Mouse (Mus musculus) limb, embryonic 12.5 days (tissue): ENCODE data around the gene Gpatch4. TPM values are rescaled to one million over a fixed set of nuclear protein-coding genes. Genes with fewer than 3 reads are reported as not detected.

Experiments
- ATAC-seq: fragments of 200-750 bp; cut with Nextera tagmentation; 2 replicates; pipeline ENCODE4 v1.8.0; 2017; ENCODE audit warnings: low read depth, moderate TSS enrichment; ENCODE audit not compliant: insufficient number of reproducible peaks, insufficient read depth, low FRiP score, low TSS enrichment
- H3K27ac ChIP-seq: fragments of 300-500 bp; sonication (generic); 2 replicates; pipeline ENCODE4 v1.5.1; 2016; ENCODE audit warnings: mild to moderate bottlenecking, moderate library complexity
- H3K27me3 ChIP-seq: fragments of 300-500 bp; sonication (generic); 2 replicates; pipeline ENCODE4 v1.6.1; 2016; ENCODE audit warnings: mild to moderate bottlenecking, moderate library complexity
- H3K36me3 ChIP-seq: fragments of 300-500 bp; sonication (generic); 2 replicates; pipeline ENCODE4 v1.6.1; 2016; ENCODE audit warnings: mild to moderate bottlenecking, moderate library complexity
- H3K4me1 ChIP-seq: fragments of 300-500 bp; sonication (generic); replicated peaks from 2 replicates; pipeline ENCODE4 v1.6.1; 2016
- H3K4me2 ChIP-seq: fragments of 300-500 bp; sonication (generic); 2 replicates; pipeline ENCODE4 v1.6.1; 2016; ENCODE audit warnings: mild to moderate bottlenecking, moderate library complexity
- H3K4me3 ChIP-seq: fragments of 300-500 bp; sonication (generic); replicated peaks from 2 replicates; pipeline ENCODE4 v1.5.1; 2016; ENCODE audit warnings: mild to moderate bottlenecking
- H3K9ac ChIP-seq: fragments of 300-500 bp; sonication (generic); replicated peaks from 2 replicates; pipeline ENCODE4 v1.6.1; 2016; ENCODE audit warnings: mild to moderate bottlenecking, moderate library complexity
- H3K9me3 ChIP-seq: fragments of 300-500 bp; sonication (generic); 2 replicates; pipeline ENCODE4 v1.6.1; 2016; ENCODE audit warnings: mild to moderate bottlenecking, moderate library complexity
- WGBS: fragments of 180-500 bp; shearing (Covaris S2); methylation state at CpG from one replicate; pipeline ENCODE4 v1.1.7; 2016; 5-methylcytosine and 5-hydroxymethylcytosine counted together
- polyA plus RNA-seq: library from polyadenylated mRNA; unstranded; fragments of >200 nt; fragmentation: Nextera tagmentation; extraction: Ambion mirVana; gene quantifications from 2 replicates; pipeline ENCODE4 v1.2.1, GENCODE M21; 2016

Gene Gpatch4
- polyA plus RNA-seq, 1 experiment from 2014 or later: 30.8 TPM

GRCm38 (mm10) chr3:88005822-88006786 is 36.8 kb upstream of the Gpatch4 start:
- no peak for ATAC-seq
- Histone ChIP-seq H3K9me3 (peaks cover 12% of the 10 kb centered on the region), H3K9ac (no peak overlapping the region), H3K4me3 (no peak overlapping the region), H3K27ac (no peak overlapping the region), H3K4me1 (no peaks in the 10 kb centered on the region), H3K27me3 (peaks cover 60% of the 10 kb centered on the region), H3K36me3 (no peaks in the 10 kb centered on the region), H3K4me2 (no peak overlapping the region)
- WGBS: 72% methylated on average over 18 of the region's 18 CpGs

- Histone ChIP-seq H3K4me2 (no peak overlapping the region), H3K4me3 (no peak overlapping the region), H3K27ac (no peak overlapping the region), H3K4me1 (no peaks in the 10 kb centered on the region), H3K27me3 (peaks cover 29% of the 10 kb centered on the region), H3K9me3 (0 out of 2 replicates have a peak, but pooled peaks cover 5% of the 10 kb centered on the region), H3K36me3 (no peaks in the 10 kb centered on the region), H3K9ac (no peak overlapping the region)
- ATAC-seq: no peak
- 11% methylated on average over 6 of the region's 6 CpGs for WGBS
Measured at GRCm38 (mm10) chr3:88010634-88011265, 32.2 kb upstream of the Gpatch4 start.

GRCm38 (mm10) chr3:88022322-88023191 is 20.4 kb upstream of the Gpatch4 start:
- H3K27ac ChIP-seq: no peak overlapping the region
- WGBS: under 1% methylated on average over 65 of the region's 66 CpGs
- ATAC-seq: peak; percentile 78

GRCm38 (mm10) chr3:88023192-88024074 is 19.5 kb upstream of the Gpatch4 start:
- no peaks in the 10 kb centered on the region for H3K36me3 ChIP-seq
- peaks cover 80% of the 10 kb centered on the region for H3K27me3 ChIP-seq
- H3K4me2 ChIP-seq: peak overlapping the region; percentile 95
- H3K4me1 ChIP-seq: peaks cover 18% of the 10 kb centered on the region
- H3K9ac ChIP-seq: peak overlapping the region; percentile 44; the same call in 1 of the 2 replicates
- H3K4me3 ChIP-seq: peak overlapping the region; percentile 52
- H3K27ac ChIP-seq: no peak overlapping the region
- peaks cover 7% of the 10 kb centered on the region for H3K9me3 ChIP-seq
- ATAC-seq: peak; percentile 66; the same call in 1 of the 2 replicates
- under 1% methylated on average over 81 of the region's 81 CpGs for WGBS

More at GRCm38 (mm10) chr3:88022322-88023191, 20.4 kb upstream of the Gpatch4 start:
- H3K4me3 ChIP-seq: peak overlapping the region; percentile 52
- no peaks in the 10 kb centered on the region for H3K9me3 ChIP-seq
- H3K27me3 ChIP-seq: peaks cover 84% of the 10 kb centered on the region
- H3K9ac ChIP-seq: peak overlapping the region; percentile 44; the same call in 1 of the 2 replicates
- H3K4me2 ChIP-seq: peak overlapping the region; percentile 95
- peaks cover 18% of the 10 kb centered on the region for H3K4me1 ChIP-seq
- no peaks in the 10 kb centered on the region for H3K36me3 ChIP-seq

GRCm38 (mm10) chr3:88026823-88027222 is 16.1 kb upstream of the Gpatch4 start:
- WGBS: 64% methylated on average over 7 of the region's 7 CpGs
- Histone ChIP-seq H3K4me2 (no peak overlapping the region), H3K9ac (no peak overlapping the region), H3K27ac (no peak overlapping the region), H3K9me3 (peaks cover 9% of the 10 kb centered on the region), H3K36me3 (no peaks in the 10 kb centered on the region), H3K4me1 (peaks cover 18% of the 10 kb centered on the region), H3K27me3 (peaks cover 86% of the 10 kb centered on the region), H3K4me3 (no peak overlapping the region)
- no peak for ATAC-seq

- no peak for ATAC-seq
Measured at GRCm38 (mm10) chr3:88027434-88028186, 15.3 kb upstream of the Gpatch4 start, which contains the start of gene Hapln2. TSS of gene Hapln2 (minus strand) at chr3:88027583.

GRCm38 (mm10) chr3:88030608-88031395 is 12.1 kb upstream of the Gpatch4 start:
- 16% methylated on average over 19 of the region's 19 CpGs for WGBS

More at GRCm38 (mm10) chr3:88027434-88028186, 15.3 kb upstream of the Gpatch4 start, which contains the start of gene Hapln2:
- peaks cover 86% of the 10 kb centered on the region for H3K27me3 ChIP-seq
- H3K27ac ChIP-seq: no peak within 1 kb of the TSS
- WGBS: 59% methylated on average over 5 of the region's 5 CpGs
- H3K9ac ChIP-seq: no peak within 1 kb of the TSS
- peaks cover 9% of the 10 kb centered on the region for H3K9me3 ChIP-seq
- H3K36me3 ChIP-seq: no peaks in the 10 kb centered on the region
- H3K4me2 ChIP-seq: no peak within 1 kb of the TSS
- H3K4me3 ChIP-seq: no peak within 1 kb of the TSS
- H3K4me1 ChIP-seq: peaks cover 14% of the 10 kb centered on the region

GRCm38 (mm10) chr3:88033506-88033905 is 9.4 kb upstream of the Gpatch4 start:
- Histone ChIP-seq H3K27ac (no peak overlapping the region), H3K4me1 (no peaks in the 10 kb centered on the region), H3K4me3 (no peak overlapping the region), H3K36me3 (no peaks in the 10 kb centered on the region), H3K4me2 (no peak overlapping the region), H3K9ac (no peak overlapping the region), H3K27me3 (peaks cover 61% of the 10 kb centered on the region), H3K9me3 (peaks cover under 1% of the 10 kb centered on the region; the same call in 1 of the 2 replicates)
- ATAC-seq: no peak
- 64% methylated on average over 5 of the region's 5 CpGs for WGBS

More at GRCm38 (mm10) chr3:88030608-88031395, 12.1 kb upstream of the Gpatch4 start:
- no peak overlapping the region for H3K4me3 ChIP-seq
- H3K36me3 ChIP-seq: no peaks in the 10 kb centered on the region
- H3K9ac ChIP-seq: no peak overlapping the region
- H3K9me3 ChIP-seq: peaks cover 9% of the 10 kb centered on the region
- no peak overlapping the region for H3K4me2 ChIP-seq
- no peak overlapping the region for H3K27ac ChIP-seq
- no peaks in the 10 kb centered on the region for H3K4me1 ChIP-seq
- peaks cover 70% of the 10 kb centered on the region for H3K27me3 ChIP-seq
- ATAC-seq: no peak
